Mouse (Mus musculus) testis, postnatal 10 days (tissue): Measurements from ENCODE around the gene Trim56.
A peak's percentile ranks its signal among the peaks of the same experiment; 100 is the strongest.
"Not testable (repeated sequence)": the region's sequence is repeated elsewhere in the genome, so short reads cannot be mapped to it uniquely, and the experiment has no call there.

Experiments
- DNase-seq: peaks from one replicate; pipeline ENCODE4 v3.0.0; 2021; ENCODE audit warnings: low spot score

The Trim56 gene

GRCm38 (mm10) chr5:137115866-137116847 lies at the start of gene Trim56:
Gene Trim56 (minus strand): TSS chr5:137116209.
- peak; percentile 72 for DNase-seq

- no peak for DNase-seq
Measured at GRCm38 (mm10) chr5:137161853-137162252, 45.8 kb upstream of the Trim56 start.

GRCm38 (mm10) chr5:137159461-137159860 lies 43.5 kb upstream of the Trim56 start:
- DNase-seq, result peak; percentile 67

- DNase-seq, result no peak
Measured at GRCm38 (mm10) chr5:137153289-137153688, 37.3 kb upstream of the Trim56 start.

GRCm38 (mm10) chr5:137152623-137153022 lies 36.6 kb upstream of the Trim56 start:
- DNase-seq, result no peak

- DNase-seq, result not testable (repeated sequence)
Measured at GRCm38 (mm10) chr5:137149272-137149882, 33.4 kb upstream of the Trim56 start, which contains the start of gene Muc3. Gene Muc3 (minus strand): TSS chr5:137149322.

GRCm38 (mm10) chr5:137140836-137141235 lies 24.8 kb upstream of the Trim56 start:
- no peak for DNase-seq

GRCm38 (mm10) chr5:137138977-137139376 lies 23.0 kb upstream of the Trim56 start:
- no peak for DNase-seq

- DNase-seq, result peak; percentile 80
Measured at GRCm38 (mm10) chr5:137134959-137135358, 18.9 kb upstream of the Trim56 start.

- DNase-seq, result peak; percentile 76
Measured at GRCm38 (mm10) chr5:137131490-137131889, 15.5 kb upstream of the Trim56 start.

GRCm38 (mm10) chr5:137129281-137129680 lies 13.3 kb upstream of the Trim56 start:
- DNase-seq, result no peak

- DNase-seq, result no peak
Measured at GRCm38 (mm10) chr5:137123516-137123915, 7.5 kb upstream of the Trim56 start.

- DNase-seq, result peak; percentile 87
Measured at GRCm38 (mm10) chr5:137122686-137123193, 6.7 kb upstream of the Trim56 start.

GRCm38 (mm10) chr5:137121280-137121679 lies 5.3 kb upstream of the Trim56 start:
- no peak for DNase-seq

- DNase-seq, result no peak
Measured at GRCm38 (mm10) chr5:137118878-137119277, 2.9 kb upstream of the Trim56 start.

GRCm38 (mm10) chr5:137117994-137118393 lies 2.0 kb upstream of the Trim56 start:
- DNase-seq, result not testable (repeated sequence)

GRCm38 (mm10) chr5:137116987-137117386 lies 978 bp upstream of the Trim56 start:
- no peak for DNase-seq

- no peak for DNase-seq
Measured at GRCm38 (mm10) chr5:137114891-137115561, 983 bp downstream of the Trim56 start.

- peak; percentile 56 for DNase-seq
Measured at GRCm38 (mm10) chr5:137111542-137112408, 4.2 kb downstream of the Trim56 start.

- no peak for DNase-seq
Measured at GRCm38 (mm10) chr5:137110863-137111262, 5.1 kb downstream of the Trim56 start.

GRCm38 (mm10) chr5:137109941-137110593 lies 5.9 kb downstream of the Trim56 start:
- DNase-seq, result peak; percentile 56
